Mouse (Mus musculus): ENCODE data around the gene Rasgrp1.

Gene Rasgrp1

GRCm38 (mm10) chr2:117250001-117250510 lies 92.7 kb downstream of the Rasgrp1 start:
- peak in 1 of 2 experiments; percentile 12 for DNase-seq (ENCODE audit: low spot score in 2 of 2)

- DNase-seq (ENCODE audit: low spot score in 2 of 2): peak; percentile 78 to 88
Observed at GRCm38 (mm10) chr2:117249255-117250000, 93.4 kb downstream of the Rasgrp1 start, which contains the start of gene Fam98b. Gene Fam98b, plus strand, starts transcription at chr2:117249739.

- no peak for DNase-seq (ENCODE audit: low spot score in 2 of 2)
Observed at GRCm38 (mm10) chr2:117241953-117242352, 100.8 kb downstream of the Rasgrp1 start.

- peak; percentile 80 to 86 for DNase-seq (ENCODE audit: low spot score in 2 of 2)
Observed at GRCm38 (mm10) chr2:117231257-117231656, 111.5 kb downstream of the Rasgrp1 start.

- peak in 1 of 2 experiments; percentile 19 for DNase-seq (ENCODE audit: low spot score in 2 of 2)
Observed at GRCm38 (mm10) chr2:117230261-117230660, 112.5 kb downstream of the Rasgrp1 start.

Measured in frontal cortex, postnatal 10 days (tissue).